Mouse (Mus musculus) layer of hippocampus, adult 6 months (tissue): ENCODE data around the gene Mlx. TPM values are rescaled to one million over a fixed set of nuclear protein-coding genes. Genes with fewer than 3 reads are reported as not detected.

Source experiments
- long read RNA-seq, 2 experiments: library from polyadenylated mRNA; unstranded; transcript quantifications; one replicate each; pipeline ENCODE4 v2.0.0; 2019 to 2020
- microRNA-seq: library from miRNA; unstranded; fragments of <30 nt; microRNA quantifications from one replicate; pipeline ENCODE4 v1.2.0, GENCODE M21; 2020
- polyA plus RNA-seq: library from polyadenylated mRNA; unstranded; fragments of <200 nt; fragmentation: Nextera tagmentation; gene quantifications from 2 replicates; pipeline ENCODE4 v1.2.3, GENCODE M21; 2021

The Mlx gene
- 63.4 and 67.0 TPM in 2 replicates for polyA plus RNA-seq
- long read RNA-seq, experiment 1, transcript Mlx-201 (8 exons, 1,965 nt), result minor isoform, 7 of 60 reads
- long read RNA-seq, experiment 1, transcript Mlx-202 (8 exons, 1,826 nt), result major isoform, 40 of 60 reads
- long read RNA-seq, experiment 1, partial matches to known transcripts, result 1 of 60 reads
- long read RNA-seq, experiment 1, other reads (novel, unspliced or antisense), result 10 of 60 reads
- long read RNA-seq, experiment 2, transcript Mlx-201 (8 exons, 1,965 nt), result minor isoform, 11 of 115 reads
- long read RNA-seq, experiment 2, transcript Mlx-202 (8 exons, 1,826 nt), result major isoform, 93 of 115 reads
- long read RNA-seq, experiment 2, partial matches to known transcripts, result 2 of 115 reads
- long read RNA-seq, experiment 2, other reads (novel, unspliced or antisense), result 6 of 115 reads

GRCm38 (mm10) chr11:101086756-101087681 is at the start of gene Mlx:
Gene Mlx (plus strand): TSS chr11:101087277.

DNA sequence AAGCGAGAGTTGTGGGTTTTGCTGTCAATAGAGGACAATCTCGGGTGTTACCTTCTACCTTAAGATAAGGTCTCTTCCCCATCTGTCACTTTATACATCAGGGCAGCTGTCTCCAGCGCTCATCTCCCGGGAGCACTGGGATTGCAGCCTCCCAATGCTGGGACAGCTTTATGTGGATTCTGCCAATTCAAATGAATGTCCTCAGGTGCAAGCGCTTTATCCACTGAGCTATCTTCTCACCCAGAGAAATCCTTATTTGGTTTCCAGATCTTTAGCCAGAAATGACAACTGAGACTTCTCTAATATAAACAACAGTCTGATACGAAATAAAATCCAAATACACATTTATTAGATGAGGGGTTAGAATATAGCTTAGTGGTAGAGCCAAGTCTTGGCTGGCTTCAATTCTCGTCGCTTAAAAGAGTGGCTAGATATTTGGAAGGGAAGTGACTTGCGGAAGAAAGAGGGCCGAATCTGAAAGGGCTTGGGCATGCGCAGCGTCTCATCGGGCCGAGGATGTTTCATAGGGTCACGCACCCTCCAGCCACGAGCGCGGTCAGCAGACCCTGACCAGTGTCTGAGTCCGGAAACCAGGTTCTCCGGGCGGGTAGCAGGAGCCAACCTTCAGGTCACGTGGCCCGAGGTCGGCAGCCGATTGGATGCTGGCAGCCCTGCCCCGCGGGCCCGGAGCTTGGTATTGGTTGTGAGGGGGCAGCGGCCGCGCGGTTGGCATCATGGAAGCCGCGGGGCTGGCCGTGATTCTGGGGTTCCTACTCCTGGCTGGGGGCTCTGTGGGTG is 17.5 kb upstream of the Mlx start, which contains the start of gene Naglu:
Naglu (plus strand) TSS at position 622 of the 798 bp plus-strand sequence.

GRCm38 (mm10) chr11:101078121-101078520 is 9.0 kb upstream of the Mlx start, which contains the start of gene Hsd17b1:
Gene Hsd17b1 (plus strand): TSS chr11:101078411.

DNA sequence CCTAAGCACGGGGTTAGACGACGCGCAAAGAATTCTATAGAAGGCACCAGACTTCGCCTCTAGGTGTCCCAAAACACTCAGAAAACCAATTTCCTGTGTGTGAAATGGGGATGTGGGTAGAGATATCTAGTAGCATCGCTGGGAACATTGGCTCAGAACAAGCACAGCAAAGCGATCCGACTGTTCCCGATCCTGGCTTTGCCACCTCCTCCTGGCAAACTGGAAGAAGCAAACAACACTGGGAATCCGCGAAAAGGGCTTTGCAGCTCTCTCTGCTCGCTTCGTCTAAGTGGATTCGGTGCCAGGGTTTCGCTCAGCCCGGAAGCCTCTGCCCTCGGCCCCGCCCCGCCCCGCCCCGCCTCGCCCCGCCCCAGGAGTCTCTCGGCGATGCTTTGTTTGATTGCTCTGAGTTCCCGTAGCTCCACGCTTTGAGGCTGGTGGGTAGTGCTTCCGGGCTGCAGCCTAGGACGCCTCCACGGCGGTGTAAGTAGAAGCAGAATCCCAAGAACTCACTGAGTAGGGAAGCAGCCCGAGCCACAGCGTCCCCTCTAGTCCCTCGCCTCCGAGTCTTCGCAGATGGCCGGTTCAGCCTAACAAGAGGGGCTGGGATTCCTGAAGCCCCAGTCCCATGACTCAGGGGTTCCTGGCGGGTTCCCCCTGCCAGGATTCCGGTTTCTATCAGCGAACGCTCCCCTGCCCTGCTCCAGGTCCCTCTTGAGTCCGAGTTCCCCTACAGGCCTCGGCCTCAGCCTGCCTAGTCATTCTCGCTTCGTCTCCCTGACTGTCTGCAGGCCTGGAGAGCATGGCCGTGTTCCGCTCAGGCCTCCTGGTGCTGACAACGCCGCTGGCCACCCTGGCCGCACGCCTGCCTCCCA is 4.6 kb upstream of the Mlx start, which contains the start of gene Coasy:
Coasy (plus strand) TSS at position 358 of the 875 bp plus-strand sequence.

DNA sequence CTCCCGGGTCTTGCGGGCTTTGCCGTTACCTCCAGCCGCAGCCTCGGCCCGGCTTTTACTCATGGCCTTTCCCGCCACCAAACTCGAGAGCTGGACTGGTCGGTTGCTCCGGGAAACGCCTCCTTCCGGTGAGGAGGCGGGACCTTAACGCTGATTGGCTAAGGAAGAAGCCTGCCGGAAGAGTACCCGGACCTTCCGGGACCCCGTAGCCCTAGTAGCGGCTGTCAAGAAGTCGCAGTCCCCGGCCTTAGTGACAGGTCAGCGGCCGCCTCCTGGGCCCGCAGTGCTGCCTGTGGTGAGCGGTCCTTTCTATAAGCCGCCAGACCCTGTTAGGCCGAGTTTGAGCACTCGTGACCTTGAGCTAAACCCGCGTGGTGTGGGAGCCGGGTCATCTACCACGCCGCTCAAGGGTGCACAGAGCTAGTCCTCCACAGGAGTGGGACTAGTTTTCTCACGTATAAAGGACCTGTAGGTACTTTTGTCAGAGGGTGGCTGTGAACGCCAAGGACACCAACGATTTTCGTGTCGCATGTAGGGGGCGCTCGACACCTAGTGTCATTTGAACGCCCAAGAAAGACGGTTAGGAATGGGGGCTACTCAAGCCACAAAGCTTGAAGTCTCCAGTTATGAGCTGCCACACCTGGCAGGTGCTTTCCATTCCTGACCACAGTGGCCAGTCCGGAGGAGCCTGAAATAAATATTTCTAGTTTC is 8.4 kb downstream of the Mlx start, which contains the start of gene Psmc3ip:
Psmc3ip (minus strand) TSS at position 123 of the 711 bp plus-strand sequence.

DNA sequence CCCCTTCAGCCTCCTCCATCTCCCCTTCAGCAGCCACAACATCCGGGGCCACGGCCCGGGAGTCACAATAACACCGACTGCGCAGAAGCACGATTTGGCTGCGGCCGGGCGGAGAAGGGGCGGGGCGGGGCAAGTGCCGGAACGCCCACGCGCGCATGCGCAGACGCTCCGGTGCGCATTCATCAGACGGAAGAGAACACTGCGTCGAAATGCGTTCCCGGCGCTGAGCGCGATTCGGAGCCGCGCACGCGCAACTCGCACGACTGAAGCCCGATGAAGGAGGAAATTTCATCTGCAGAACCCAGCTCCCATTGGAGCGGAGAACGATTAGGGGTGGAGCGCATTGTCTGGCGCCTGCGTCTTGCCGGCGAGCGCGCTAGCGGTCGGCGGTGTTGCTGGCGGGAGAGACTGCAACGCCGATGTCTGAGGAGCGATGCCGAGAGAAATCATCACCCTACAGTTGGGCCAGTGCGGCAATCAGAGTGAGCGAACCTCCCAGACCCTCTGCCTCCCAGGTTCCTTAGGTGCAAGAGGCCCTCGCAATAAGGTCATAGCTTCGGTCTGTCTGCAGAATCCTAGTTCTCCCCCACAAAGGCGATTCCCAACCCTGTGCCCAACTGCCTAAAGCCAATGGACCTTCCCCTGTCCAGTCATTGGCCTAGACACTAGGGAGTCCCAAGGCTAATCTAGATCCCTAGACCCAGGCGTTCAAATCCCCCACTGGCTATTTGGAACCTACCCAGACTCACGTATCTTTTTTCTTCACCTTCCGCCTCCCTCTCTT is 32.9 kb downstream of the Mlx start, which contains the start of the genes Retreg3 and Tubg1:
Retreg3 (minus strand) TSS at position 133 of the 784 bp plus-strand sequence.
Tubg1 (plus strand) TSS at position 178 of the 784 bp plus-strand sequence.

Small RNAs within 50 kb of the gene (microRNA-seq; reads per million reads assigned to microRNA genes)
- gene Gm27626, result not detected

Other genes with a start within 250 kb of the Mlx start
- gene Stat5b, start 236.6 kb upstream of the Mlx start, polyA plus RNA-seq, result 3.4 and 3.5 TPM in 2 replicates
- gene Stat5a, start 227.9 kb upstream of the Mlx start, polyA plus RNA-seq, result 1.3 and 1.7 TPM in 2 replicates
- 22.6 and 24.9 TPM in 2 replicates for gene Stat3, start 147.7 kb upstream of the Mlx start, polyA plus RNA-seq
- 11.1 and 19.8 TPM in 2 replicates for gene Cavin1, start 116.4 kb upstream of the Mlx start, polyA plus RNA-seq
- gene Atp6v0a1, start 77.8 kb upstream of the Mlx start, polyA plus RNA-seq, result 149 and 167 TPM in 2 replicates
- gene Naglu, start 17.3 kb upstream of the Mlx start, polyA plus RNA-seq, result 9.6 and 12.1 TPM in 2 replicates
- gene Hsd17b1, start 8.9 kb upstream of the Mlx start, polyA plus RNA-seq, result not detected in 2 replicates
- 35.8 and 36.1 TPM in 2 replicates for gene Coasy, start 4.7 kb upstream of the Mlx start, polyA plus RNA-seq
- 5.3 and 6.0 TPM in 2 replicates for gene Psmc3ip, start 8.2 kb downstream of the Mlx start, polyA plus RNA-seq
- 7.9 and 8.1 TPM in 2 replicates for gene Retreg3, start 32.6 kb downstream of the Mlx start, polyA plus RNA-seq
- 52.5 and 59.1 TPM in 2 replicates for gene Tubg1, start 32.7 kb downstream of the Mlx start, polyA plus RNA-seq
- 49.2 and 55.2 TPM in 2 replicates for gene Tubg2, start 68.6 kb downstream of the Mlx start, polyA plus RNA-seq
- gene Cntnap1, start 83.2 kb downstream of the Mlx start, polyA plus RNA-seq, result 14.1 and 15.8 TPM in 2 replicates
- 2.0 and 3.2 TPM in 2 replicates for gene Plekhh3, start 84.1 kb downstream of the Mlx start, polyA plus RNA-seq
- 0.23 and 0.53 TPM in 2 replicates for gene Ccr10, start 88.2 kb downstream of the Mlx start, polyA plus RNA-seq
- 30.9 and 32.5 TPM in 2 replicates for gene Ezh1, start 139.2 kb downstream of the Mlx start, polyA plus RNA-seq
- 78.1 and 88.2 TPM in 2 replicates for gene Ramp2, start 158.8 kb downstream of the Mlx start, polyA plus RNA-seq
- 180 and 205 TPM in 2 replicates for gene Vps25, start 166.4 kb downstream of the Mlx start, polyA plus RNA-seq
- 1.1 and 1.8 TPM in 2 replicates for gene Wnk4, start 173.3 kb downstream of the Mlx start, polyA plus RNA-seq
- gene Cntd1, start 191.7 kb downstream of the Mlx start, polyA plus RNA-seq, result 0.13 and 0.14 TPM in 2 replicates
- 427 and 478 TPM in 2 replicates for gene Coa3, start 191.8 kb downstream of the Mlx start, polyA plus RNA-seq
- 197 and 208 TPM in 2 replicates for gene Becn1, start 215.0 kb downstream of the Mlx start, polyA plus RNA-seq
- gene Psme3, start 228.9 kb downstream of the Mlx start, polyA plus RNA-seq, result 16.3 and 17.7 TPM in 2 replicates
- 0.21 and 0.29 TPM in 2 replicates for gene Aoc2, start 237.8 kb downstream of the Mlx start, polyA plus RNA-seq
- gene Aoc3, start 243.3 kb downstream of the Mlx start, polyA plus RNA-seq, result 0.08 and 0.16 TPM in 2 replicates